Mouse (Mus musculus) brain, embryonic 14.5 days (tissue): ENCODE measurements at regions not wholly inside any gene's neighbourhood (a gene's known extent, or its start where the extent isn't known, plus 50 kb on each side); places are given as distances from the start of the nearest gene placed in this dataset.

ENCODE experiments used
- CTCF ChIP-seq: fragments of 200-500 bp; IDR thresholded peaks from 2 replicates; pipeline ENCODE4 v1.5.1; 2012; ENCODE audit warnings: inconsistent platforms, mild to moderate bottlenecking, moderate library complexity, borderline replicate concordance; ENCODE audit not compliant: insufficient read depth, insufficient read length; ENCODE audit errors: extremely low read depth
- POLR2A ChIP-seq: fragments of 200-500 bp; IDR thresholded peaks from 2 replicates; pipeline ENCODE4 v1.6.1; 2012; ENCODE audit warnings: mild to moderate bottlenecking, inconsistent platforms, borderline replicate concordance; ENCODE audit not compliant: poor library complexity, insufficient read depth, insufficient read length, severe bottlenecking; ENCODE audit errors: extremely low read depth

DNA sequence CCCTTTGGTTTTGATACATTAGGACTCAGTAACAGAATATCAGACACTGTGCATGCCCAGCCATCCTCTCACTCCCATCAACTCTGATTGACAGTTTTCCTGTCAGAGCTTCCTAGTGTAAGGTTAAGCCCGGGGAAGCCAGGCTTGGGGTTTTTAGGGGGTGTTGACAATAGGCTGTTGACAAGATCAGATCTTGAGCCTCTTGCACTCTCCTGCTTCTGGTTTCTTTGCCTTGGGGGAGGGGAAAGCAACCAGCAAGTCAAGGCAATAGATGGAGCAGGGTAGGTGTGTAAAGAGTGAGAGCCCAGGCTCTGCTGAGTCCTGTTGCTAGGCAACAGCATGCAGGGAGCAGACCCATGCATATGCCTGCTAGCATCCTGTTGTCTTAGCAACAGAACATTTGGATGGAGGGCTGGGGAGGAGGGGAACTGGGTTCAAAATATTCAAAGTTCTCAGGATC, 410.5 kb downstream of the Igsf11 start:
- TF ChIP-seq POLR2A = no peak
- no peak for TF ChIP-seq CTCF
